Mouse (Mus musculus) adrenal gland, postnatal 36 days (tissue): Measurements from ENCODE around the gene Wdfy2. TPM values are rescaled to one million over a fixed set of nuclear protein-coding genes. Genes with fewer than 3 reads are reported as not detected.

ENCODE experiments used
- microRNA-seq: library from miRNA; unstranded; fragments of <30 nt; microRNA quantifications from one replicate; pipeline ENCODE4 v1.2.0, GENCODE M21; 2021
- total RNA-seq, 2 experiments: library from RNA; stranded (reverse); gene quantifications; 2 replicates each; pipeline ENCODE4 v1.2.3; 2021

The Wdfy2 gene
- total RNA-seq, 2 experiments from 2014 or later, result 33.4 to 41.0 TPM

Small RNA genes within 50 kb of the gene (microRNA-seq; reads per million reads assigned to microRNA genes)
- gene Mir6541 (not detected), gene Mir8098 (1.7 reads per million)

Other genes with a start within 250 kb of the Wdfy2 start
- not detected for gene Serpine3, start 174.0 kb upstream of the Wdfy2 start, total RNA-seq
- 10 to 100 TPM; 42.0 to 63.8 TPM for gene Ints6, start 76.5 kb upstream of the Wdfy2 start, total RNA-seq
- not detected for gene Defb48, start 146.8 kb downstream of the Wdfy2 start, total RNA-seq
- not detected for gene Defb47, start 160.4 kb downstream of the Wdfy2 start, total RNA-seq
- not detected for gene Defb43, start 174.1 kb downstream of the Wdfy2 start, total RNA-seq
- gene Defb42, start 209.3 kb downstream of the Wdfy2 start, total RNA-seq, result under 1 TPM; 0.17 to 0.20 TPM
- gene Defb30, start 212.3 kb downstream of the Wdfy2 start, total RNA-seq, result not detected